Mouse (Mus musculus): Measurements from ENCODE around the gene Mthfr. TPM values are rescaled to one million over a fixed set of nuclear protein-coding genes. Genes with fewer than 3 reads are reported as not detected.

Mthfr gene
- 14.7 and 23.3 TPM in 2 replicates for polyA plus RNA-seq (2012; ENCODE audit: low replicate concordance)

GRCm38 (mm10) chr4:148038600-148039253, at the start of gene Mthfr, which contains the start of gene Clcn6:
Mthfr (plus strand) TSS chr4:148039077.
Clcn6 (minus strand) TSS chr4:148038821.

GRCm38 (mm10) chr4:148000202-148000772, 38.6 kb upstream of the Mthfr start, which contains the start of gene Nppa:
Nppa (plus strand) TSS chr4:148000722.

GRCm38 (mm10) chr4:148087907-148088527, 49.1 kb downstream of the Mthfr start, which contains the start of gene Agtrap:
Agtrap (minus strand) TSS chr4:148088031.

Other genes starting within 250 kb of the Mthfr start
- gene Zfp984, start 229.3 kb upstream of the Mthfr start, polyA plus RNA-seq (2012; ENCODE audit: low replicate concordance): 0.97 and 5.5 TPM in 2 replicates
- 0.33 TPM in 1 of 2 replicates, not detected in the other for gene Zfp933, start 190.7 kb upstream of the Mthfr start, polyA plus RNA-seq (2012; ENCODE audit: low replicate concordance)
- gene Miip, start 170.3 kb upstream of the Mthfr start, polyA plus RNA-seq (2012; ENCODE audit: low replicate concordance): 164 and 215 TPM in 2 replicates
- gene Fv1, start 170.1 kb upstream of the Mthfr start, polyA plus RNA-seq (2012; ENCODE audit: low replicate concordance): 0.34 and 0.38 TPM in 2 replicates
- 16.8 and 46.1 TPM in 2 replicates for gene Mfn2, start 134.4 kb upstream of the Mthfr start, polyA plus RNA-seq (2012; ENCODE audit: low replicate concordance)
- gene Plod1, start 102.3 kb upstream of the Mthfr start, polyA plus RNA-seq (2012; ENCODE audit: low replicate concordance): 5.4 and 8.1 TPM in 2 replicates
- gene 2510039O18Rik, start 98.2 kb upstream of the Mthfr start, polyA plus RNA-seq (2012; ENCODE audit: low replicate concordance): 97.1 and 132 TPM in 2 replicates
- not detected in 2 replicates for gene Nppb, start 53.3 kb upstream of the Mthfr start, polyA plus RNA-seq (2012; ENCODE audit: low replicate concordance)
- not detected in 2 replicates for gene Nppa, start 38.4 kb upstream of the Mthfr start, polyA plus RNA-seq (2012; ENCODE audit: low replicate concordance)
- 1.5 and 1.6 TPM in 2 replicates for gene Clcn6, start 256 bp upstream of the Mthfr start, polyA plus RNA-seq (2012; ENCODE audit: low replicate concordance)
- gene Agtrap, start 49.0 kb downstream of the Mthfr start, polyA plus RNA-seq (2012; ENCODE audit: low replicate concordance): 3.4 and 11.6 TPM in 2 replicates
- gene Mad2l2, start 91.3 kb downstream of the Mthfr start, polyA plus RNA-seq (2012; ENCODE audit: low replicate concordance): 18.3 and 24.2 TPM in 2 replicates
- gene Draxin, start 91.6 kb downstream of the Mthfr start, polyA plus RNA-seq (2012; ENCODE audit: low replicate concordance): 0.03 and 0.17 TPM in 2 replicates
- gene Fbxo6, start 113.1 kb downstream of the Mthfr start, polyA plus RNA-seq (2012; ENCODE audit: low replicate concordance): 22.6 and 24.6 TPM in 2 replicates
- gene Fbxo44, start 121.4 kb downstream of the Mthfr start, polyA plus RNA-seq (2012; ENCODE audit: low replicate concordance): 8.9 and 13.4 TPM in 2 replicates
- 0.55 and 1.0 TPM in 2 replicates for gene Fbxo2, start 121.5 kb downstream of the Mthfr start, polyA plus RNA-seq (2012; ENCODE audit: low replicate concordance)
- gene Disp3, start 248.9 kb downstream of the Mthfr start, polyA plus RNA-seq (2012; ENCODE audit: low replicate concordance): 0.03 and 0.11 TPM in 2 replicates

Data from leukemia stem cell, adult 10-12 weeks (primary cell).